Mouse (Mus musculus): ENCODE data around the gene Gm20388.

GRCm38 (mm10) chr8:121642804-121643203 lies 1732.2 kb downstream of the Gm20388 start:
- TF ChIP-seq CTCF (IDR thresholded peaks at IDR 0.05; ENCODE audit: low read depth, low read length) (no peak), POLR2A (IDR thresholded peaks at IDR 0.05; ENCODE audit: insufficient read depth, low read length) (no peak), EP300 (IDR thresholded peaks at IDR 0.05; ENCODE audit: insufficient read depth, low read depth, low read length) (no peak)

All from ES-Bruce4 (cell line).